Mouse (Mus musculus) cerebellum, adult 2 months (tissue): ENCODE measurements at regions not wholly inside any gene's neighbourhood (a gene's known extent, or its start where the extent isn't known, plus 50 kb on each side); places are given as distances from the start of the nearest gene placed in this dataset.

ENCODE experiments used
- CTCF ChIP-seq: fragments of 200-500 bp; IDR thresholded peaks from 2 replicates; pipeline ENCODE4 v1.5.1; 2011; ENCODE audit warnings: low read depth, mild to moderate bottlenecking, control low read depth, low read length, moderate library complexity, borderline replicate concordance; ENCODE audit not compliant: insufficient read depth
- POLR2A ChIP-seq: fragments of 200-500 bp; IDR thresholded peaks from 2 replicates; pipeline ENCODE4 v1.6.1; 2011; ENCODE audit warnings: low read length, control low read depth, borderline replicate concordance; ENCODE audit not compliant: insufficient read depth

DNA sequence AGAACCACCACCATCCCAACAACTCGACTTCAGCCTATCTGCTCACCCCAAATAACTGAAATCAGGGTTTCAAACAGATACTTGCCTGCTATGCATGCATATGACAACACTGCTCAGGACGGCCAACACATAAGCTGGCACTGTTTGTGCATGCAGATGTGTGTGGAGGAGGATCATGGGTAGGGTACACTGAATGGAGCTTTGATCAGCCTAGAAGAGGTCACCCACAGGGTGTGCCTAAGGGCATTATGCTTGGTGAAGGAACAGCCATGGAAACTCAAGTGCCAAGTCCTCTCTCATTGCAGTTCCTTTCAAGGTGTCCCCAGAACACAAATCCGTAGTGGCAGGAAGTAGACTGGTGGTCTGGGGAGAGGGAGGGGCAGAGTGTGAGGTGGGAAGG is 316.7 kb downstream of the Mroh4 start:
- TF ChIP-seq CTCF (no peak), POLR2A (no peak)
